Comparison of ENCODE assay signal across 11 mouse cellular contexts in genomic region chr15:83154309-83154708, GRCm38 (mm10).
"Had no signal": no experiment of that assay in that cellular context is flagged by ENCODE, and none has a peak within 500 bp of the region (broad histone marks: within the 10 kb centered on the region; RNA-seq: fewer than 3 reads in every experiment).

No protein-coding gene starts in this region.

- H3K4me3 ChIP-seq: midbrain, embryonic 10.5 days; midbrain, embryonic 12.5 days; neural tube, embryonic 12.5 days had no signal

- DNase-seq: lung, embryonic 14.5 days; lung, postnatal 10 days; lung, postnatal 4 days; midbrain, embryonic 14.5 days; right cerebral cortex, postnatal 14 days; thymus, adult 18-20 months; thymus, postnatal 14 days; thymus, postnatal 36 days had no signal

- H3K4me1 ChIP-seq: neural tube, embryonic 12.5 days had no signal
